Mouse (Mus musculus) embryonic fibroblast, embryonic 13.5 days (primary cell): ENCODE results near the gene Il1rl2. TPM values are rescaled to one million over a fixed set of nuclear protein-coding genes. Genes with fewer than 3 reads are reported as not detected.

Experiments used
- H3K27ac ChIP-seq: 2 replicates; pipeline ENCODE4 v1.5.1; 2012; ENCODE audit warnings: low read length, control low read depth, inconsistent platforms; ENCODE audit not compliant: insufficient read depth
- H3K4me1 ChIP-seq: 2 replicates; pipeline ENCODE4 v1.6.1; 2011; ENCODE audit warnings: low read length; ENCODE audit not compliant: control insufficient read depth, insufficient read depth
- H3K4me3 ChIP-seq: 2 replicates; pipeline ENCODE4 v1.5.1; 2011; ENCODE audit warnings: mild to moderate bottlenecking, control low read depth, low read length; ENCODE audit not compliant: insufficient read depth
- CTCF ChIP-seq: IDR thresholded peaks from 2 replicates; pipeline ENCODE4 v1.5.1; 2011; ENCODE audit warnings: mild to moderate bottlenecking, control low read depth, low read length, moderate library complexity, borderline replicate concordance; ENCODE audit not compliant: insufficient read depth
- POLR2A ChIP-seq: IDR thresholded peaks from 2 replicates; pipeline ENCODE4 v1.6.1; 2011; ENCODE audit warnings: low read depth, mild to moderate bottlenecking, control low read depth, low read length, moderate library complexity
- polyA plus RNA-seq: library from polyadenylated mRNA; stranded (reverse); fragments of >200 nt; gene quantifications from 2 replicates; pipeline ENCODE4 v1.2.4, GENCODE M21; 2011; ENCODE audit warnings: low read depth; ENCODE audit not compliant: missing spikeins, insufficient read length

Il1rl2 gene
- polyA plus RNA-seq, 1 experiment, result 48.1 TPM

GRCm38 (mm10) chr1:40372951-40373350 lies 48.5 kb downstream of the Il1rl2 start:
- no peak for TF ChIP-seq POLR2A
- no peak for TF ChIP-seq CTCF
- Histone ChIP-seq H3K4me3 (no peak overlapping the region), H3K4me1 (peaks cover 4% of the 10 kb centered on the region), H3K27ac (peak overlapping the region; percentile 54)

GRCm38 (mm10) chr1:40375148-40375547 lies 50.7 kb downstream of the Il1rl2 start:
- TF ChIP-seq POLR2A, result no peak
- TF ChIP-seq CTCF, result no peak
- Histone ChIP-seq H3K27ac (no peak overlapping the region), H3K4me1 (peaks cover 4% of the 10 kb centered on the region), H3K4me3 (no peak overlapping the region)

GRCm38 (mm10) chr1:40376745-40377144 lies 52.3 kb downstream of the Il1rl2 start:
- H3K4me1 ChIP-seq, result peaks cover 4% of the 10 kb centered on the region
- TF ChIP-seq POLR2A, result no peak
- TF ChIP-seq CTCF, result no peak
- H3K27ac ChIP-seq, result no peak overlapping the region
- H3K4me3 ChIP-seq, result no peak overlapping the region

GRCm38 (mm10) chr1:40378794-40379193 lies 54.4 kb downstream of the Il1rl2 start:
- Histone ChIP-seq H3K4me1 (no peaks in the 10 kb centered on the region), H3K4me3 (no peak overlapping the region), H3K27ac (no peak overlapping the region)
- TF ChIP-seq POLR2A, result no peak
- TF ChIP-seq CTCF, result peak; percentile 81

GRCm38 (mm10) chr1:40380111-40380510 lies 55.7 kb downstream of the Il1rl2 start:
- TF ChIP-seq CTCF (no peak), POLR2A (no peak)
- Histone ChIP-seq H3K27ac (no peak overlapping the region), H3K4me1 (no peaks in the 10 kb centered on the region), H3K4me3 (no peak overlapping the region)

- Histone ChIP-seq H3K4me3 (no peak overlapping the region), H3K4me1 (no peaks in the 10 kb centered on the region), H3K27ac (no peak overlapping the region)
- TF ChIP-seq CTCF (no peak), POLR2A (no peak)
Observed at GRCm38 (mm10) chr1:40380990-40381389, 56.6 kb downstream of the Il1rl2 start.

- TF ChIP-seq CTCF, result no peak
- TF ChIP-seq POLR2A, result no peak
- H3K27ac ChIP-seq, result no peak overlapping the region
- H3K4me3 ChIP-seq, result no peak overlapping the region
- no peaks in the 10 kb centered on the region for H3K4me1 ChIP-seq
Observed at GRCm38 (mm10) chr1:40382841-40383240, 58.4 kb downstream of the Il1rl2 start.

- Histone ChIP-seq H3K4me3 (no peak overlapping the region), H3K4me1 (no peaks in the 10 kb centered on the region), H3K27ac (no peak overlapping the region)
- TF ChIP-seq POLR2A (no peak), CTCF (no peak)
Observed at GRCm38 (mm10) chr1:40384931-40385545, 60.6 kb downstream of the Il1rl2 start.

GRCm38 (mm10) chr1:40391374-40391773 lies 67.0 kb downstream of the Il1rl2 start:
- H3K4me3 ChIP-seq, result no peak overlapping the region
- TF ChIP-seq CTCF (no peak), POLR2A (no peak)
- H3K27ac ChIP-seq, result no peak overlapping the region
- peaks cover 4% of the 10 kb centered on the region; the same call in 1 of the 2 replicates for H3K4me1 ChIP-seq

- H3K27ac ChIP-seq, result no peak overlapping the region; the same call in 1 of the 2 replicates
- H3K4me3 ChIP-seq, result no peak overlapping the region
- peaks cover 4% of the 10 kb centered on the region; the same call in 1 of the 2 replicates for H3K4me1 ChIP-seq
- TF ChIP-seq POLR2A (no peak), CTCF (no peak)
Observed at GRCm38 (mm10) chr1:40392535-40392934, 68.1 kb downstream of the Il1rl2 start.
